Mouse (Mus musculus) R1 (cell line): Measurements from ENCODE around the gene Akap5.

Source experiments
- DNase-seq: peaks from one replicate; pipeline ENCODE4 v3.0.0-alpha.2; 2018; ENCODE audit warnings: low read depth, low spot score

Gene Akap5

DNA sequence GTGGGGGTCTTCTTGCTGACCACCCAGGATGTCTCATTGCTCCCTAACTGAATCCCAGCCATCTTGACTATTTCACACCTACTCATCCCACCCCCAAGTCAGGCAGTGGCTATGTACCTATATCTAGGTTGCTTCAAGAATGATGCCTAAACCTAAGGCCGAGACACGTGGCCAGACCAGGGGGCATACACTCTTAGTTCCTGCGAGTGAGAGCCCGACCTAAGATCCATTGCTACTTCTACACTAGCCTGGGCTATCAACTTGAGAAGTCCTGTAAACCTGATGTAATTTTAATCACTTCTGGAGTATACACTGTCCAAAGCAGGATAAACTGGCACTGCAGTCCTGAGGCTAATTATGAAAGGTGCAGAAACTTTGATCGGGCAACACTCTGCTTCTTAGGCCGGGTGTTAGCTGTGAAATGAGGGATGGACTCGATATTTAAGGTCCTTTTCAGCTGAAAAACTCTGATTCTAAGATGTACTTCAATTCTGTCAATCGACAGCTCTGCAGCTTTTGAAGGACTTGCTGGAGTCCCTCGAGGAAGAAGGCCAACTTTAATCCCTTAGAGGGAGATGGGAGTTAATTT is 43.6 kb downstream of the Akap5 start:
- no peak for DNase-seq

DNA sequence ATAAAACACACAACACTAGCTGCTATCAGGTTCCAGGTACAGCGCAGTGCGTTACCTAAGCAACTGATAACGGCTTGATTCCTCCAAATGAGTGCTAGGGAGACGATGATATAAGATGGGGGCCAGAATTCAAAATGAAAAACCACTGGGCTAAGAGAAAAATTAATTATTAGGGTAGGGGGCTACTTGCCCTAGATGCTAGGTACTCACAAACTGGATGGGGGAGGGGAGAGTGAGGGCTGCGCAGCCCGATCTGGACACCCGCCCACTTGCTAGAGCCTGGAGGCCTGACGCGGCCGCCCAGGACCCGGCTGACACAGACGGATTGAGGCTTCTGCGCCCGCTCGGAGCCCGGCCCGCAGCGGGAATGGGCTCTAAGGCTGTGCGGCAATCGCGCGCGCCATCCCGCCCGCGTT is 44.1 kb downstream of the Akap5 start:
- DNase-seq = peak; percentile 71

DNA sequence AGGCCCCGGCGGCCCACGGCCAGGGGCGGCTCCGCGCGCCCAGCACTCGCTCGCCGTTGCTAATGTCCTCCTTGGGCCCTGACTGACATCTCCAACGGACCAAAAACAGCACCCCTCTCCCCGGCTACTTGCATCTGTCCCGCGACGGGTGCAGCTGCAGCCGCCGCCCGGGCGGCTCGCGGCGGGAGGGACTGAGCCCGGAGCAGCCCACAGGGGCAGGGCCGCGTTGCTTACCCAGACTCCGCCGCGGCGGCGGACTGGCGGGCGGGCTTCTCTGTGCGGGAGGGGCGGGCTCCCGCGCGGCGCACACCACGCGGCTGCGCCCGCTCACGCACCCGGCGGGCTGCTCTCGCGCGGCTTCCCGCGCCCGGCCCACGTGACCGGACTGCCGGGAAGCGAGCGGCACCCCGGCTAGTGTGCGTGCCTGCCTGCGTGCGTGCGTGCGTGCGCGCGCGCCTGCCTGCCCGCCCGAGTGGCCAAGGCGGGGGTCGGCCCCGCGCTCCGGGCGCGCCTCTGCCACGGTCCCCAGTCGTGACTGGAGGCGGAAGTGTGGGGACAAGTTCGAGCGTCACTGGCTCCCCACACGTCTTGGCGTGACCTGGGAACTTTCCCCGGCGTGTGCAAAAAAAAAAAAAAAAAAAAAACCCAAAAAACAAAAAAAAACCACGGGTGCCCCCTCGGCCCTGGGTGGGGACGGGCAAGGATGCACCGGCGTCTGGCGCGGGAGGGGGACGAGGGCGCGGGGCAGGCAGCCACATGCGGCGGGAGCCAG is 44.7 kb downstream of the Akap5 start, which contains the start of gene Zbtb25:
Gene Zbtb25, minus strand, starts transcription at position 397 of the 772 bp plus-strand sequence.
- DNase-seq = peak; percentile 87

DNA sequence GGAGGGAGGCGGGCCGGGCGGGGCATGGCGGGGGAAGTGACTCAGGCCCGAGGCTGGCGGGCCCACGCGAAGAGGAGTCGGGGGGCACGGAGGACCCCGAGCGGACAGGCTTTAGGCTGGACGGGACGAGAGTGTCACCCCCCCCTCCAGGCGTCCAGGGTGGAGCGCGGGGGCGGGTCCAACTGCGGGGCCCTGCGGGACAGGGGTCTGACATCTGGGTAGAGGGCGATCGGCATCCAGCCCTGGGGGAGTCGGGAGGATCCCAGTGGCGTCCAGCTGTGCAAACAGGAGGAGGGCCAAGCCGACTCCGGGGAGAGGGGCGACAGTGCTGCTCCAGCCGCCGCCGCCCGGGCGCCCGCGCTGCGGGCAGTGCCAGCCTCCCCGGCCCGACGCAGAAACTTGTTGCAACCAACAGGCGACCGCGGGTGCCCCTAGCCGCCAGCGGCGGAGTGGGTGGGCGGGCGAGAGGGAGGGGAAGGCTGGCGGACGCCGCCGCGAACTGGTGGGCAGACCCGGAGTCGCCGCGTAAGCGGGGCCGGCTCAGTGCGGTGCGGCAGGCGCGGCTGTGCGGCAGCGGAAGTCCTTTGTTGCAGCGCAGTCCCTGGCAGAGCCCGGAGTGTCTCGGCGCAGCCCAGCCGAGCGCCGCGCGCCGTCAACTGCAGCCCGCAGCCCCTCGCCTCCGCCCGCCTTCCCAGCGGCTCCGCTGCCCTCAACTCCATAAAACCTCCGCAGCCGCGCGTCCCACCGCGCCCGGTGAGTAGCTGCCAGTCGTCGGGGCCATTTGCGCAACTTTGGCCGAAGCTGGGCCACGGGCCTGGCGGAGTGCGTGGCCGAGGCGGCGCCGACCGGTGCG is 45.5 kb downstream of the Akap5 start, which contains the start of gene Zbtb1:
Gene Zbtb1, plus strand, starts transcription at position 289 of the 853 bp plus-strand sequence.
- DNase-seq = peak; percentile 76

DNA sequence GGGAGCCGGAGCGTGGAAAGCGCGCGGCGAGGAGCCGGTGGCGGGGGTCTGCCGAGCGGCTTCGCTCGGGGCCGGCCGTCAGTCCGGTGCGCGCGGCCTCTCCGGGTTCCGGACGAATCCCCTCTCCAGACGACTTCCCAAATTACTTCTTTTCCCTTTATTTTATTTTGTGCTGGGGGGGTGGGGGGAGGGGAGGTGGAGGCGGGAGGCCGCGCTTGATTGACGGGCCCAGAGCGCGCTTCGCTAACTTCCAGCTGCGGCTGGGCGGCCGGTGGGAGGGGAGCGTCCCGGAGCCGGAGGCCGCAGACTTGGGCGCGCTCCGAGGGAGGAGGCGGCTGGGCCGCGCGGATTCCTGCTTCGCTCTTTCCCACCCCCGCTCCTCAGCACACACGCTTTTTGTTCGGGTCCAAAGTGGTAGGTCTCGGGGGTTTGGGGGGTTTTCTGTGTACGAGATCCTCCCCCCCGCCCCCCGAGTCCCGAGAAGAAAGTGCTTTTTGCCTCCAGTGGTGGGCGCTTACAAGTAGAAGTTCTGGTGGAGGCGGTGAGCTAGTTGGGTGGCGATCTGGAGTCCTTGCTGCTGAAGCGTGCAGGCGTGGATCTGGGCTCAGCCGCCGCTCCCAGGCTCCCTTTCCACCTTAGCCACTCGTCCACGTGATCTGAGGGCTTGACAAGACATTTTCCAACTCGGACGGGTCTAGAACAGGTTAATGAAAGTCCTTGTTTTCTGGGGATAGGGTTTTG is 46.3 kb downstream of the Akap5 start:
- peak; percentile 85 for DNase-seq

DNA sequence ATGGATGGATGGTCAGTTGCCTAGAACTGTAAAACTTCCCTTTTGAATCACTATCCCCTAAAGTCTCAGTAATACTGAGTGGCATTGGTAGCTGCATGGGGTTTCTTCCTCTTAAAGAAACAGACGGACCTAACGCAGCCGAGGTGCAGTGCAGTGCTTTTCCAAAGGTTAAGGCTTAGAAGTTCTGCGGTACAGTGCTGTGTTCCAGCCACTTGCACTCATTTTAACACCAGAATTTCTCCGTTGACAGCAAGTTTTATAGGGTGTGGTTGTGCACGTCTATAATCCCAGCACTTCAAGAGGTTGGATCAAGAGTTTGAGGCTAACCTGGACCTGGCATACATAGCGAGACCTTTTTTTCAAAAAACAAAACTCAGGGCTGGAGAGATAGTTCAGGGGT is 47.4 kb downstream of the Akap5 start:
- no peak for DNase-seq

DNA sequence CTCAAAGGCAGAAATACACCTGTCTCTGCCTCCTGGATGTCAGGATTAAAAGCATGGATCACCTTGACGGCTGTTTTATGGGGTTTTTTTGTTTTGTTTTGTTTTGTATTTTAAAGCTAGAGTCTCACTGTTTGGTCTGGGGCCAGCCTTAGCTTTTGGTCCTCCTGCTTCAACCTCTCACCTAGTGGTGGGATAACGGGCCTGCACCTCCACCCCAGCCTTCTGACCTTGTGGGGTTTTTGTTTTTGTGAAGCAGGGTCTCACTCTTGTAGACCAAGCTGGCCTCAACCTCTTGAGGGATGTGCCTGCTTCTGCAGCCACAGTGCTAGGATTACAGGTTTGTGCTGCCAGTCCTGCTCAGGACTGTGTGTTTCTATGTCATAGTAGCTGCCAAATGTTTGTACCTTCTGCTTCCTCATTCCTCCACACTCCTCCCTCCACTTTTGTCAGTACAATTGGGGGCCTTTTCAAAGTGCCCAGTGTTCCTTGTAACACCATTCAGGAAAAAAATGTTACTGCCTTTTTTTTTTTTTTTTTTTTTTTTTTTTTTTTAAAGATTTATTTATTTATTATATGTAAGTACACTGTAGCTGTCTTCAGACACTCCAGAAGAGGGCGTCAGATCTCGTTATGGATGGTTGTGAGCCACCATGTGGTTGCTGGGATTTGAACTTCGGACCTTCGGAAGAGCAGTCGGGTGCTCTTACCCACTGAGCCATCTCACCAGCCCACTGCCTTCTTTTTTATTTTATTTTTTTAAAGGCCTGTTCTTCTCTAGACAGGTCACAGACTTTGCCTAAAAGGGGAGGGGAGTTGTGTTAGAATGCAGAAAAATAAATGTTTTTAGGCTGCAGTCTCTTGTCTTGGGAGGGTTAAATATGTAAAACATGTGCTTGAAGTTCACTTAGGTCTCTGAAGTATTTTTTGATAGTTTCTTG is 48.5 kb downstream of the Akap5 start:
- DNase-seq = peak; percentile 83

DNA sequence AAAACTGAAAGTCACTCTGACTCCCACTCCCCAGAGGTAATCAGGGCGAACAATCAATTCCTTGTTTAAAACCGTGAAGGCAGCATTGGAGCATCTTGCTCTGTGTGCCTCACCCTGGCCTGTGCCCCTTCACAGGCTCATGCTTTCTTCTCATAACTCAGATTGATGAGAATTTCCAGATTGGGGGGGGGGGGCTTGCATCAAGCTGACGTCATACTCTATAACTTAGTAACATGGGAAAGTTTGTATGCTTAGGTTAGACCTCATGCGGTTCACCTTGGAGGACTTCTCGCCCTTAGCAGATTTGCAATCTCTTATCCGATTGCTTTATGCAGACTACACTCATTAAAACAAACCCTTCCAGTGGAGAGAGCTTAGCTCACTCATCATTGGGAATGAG is 49.3 kb downstream of the Akap5 start:
- DNase-seq = no peak

DNA sequence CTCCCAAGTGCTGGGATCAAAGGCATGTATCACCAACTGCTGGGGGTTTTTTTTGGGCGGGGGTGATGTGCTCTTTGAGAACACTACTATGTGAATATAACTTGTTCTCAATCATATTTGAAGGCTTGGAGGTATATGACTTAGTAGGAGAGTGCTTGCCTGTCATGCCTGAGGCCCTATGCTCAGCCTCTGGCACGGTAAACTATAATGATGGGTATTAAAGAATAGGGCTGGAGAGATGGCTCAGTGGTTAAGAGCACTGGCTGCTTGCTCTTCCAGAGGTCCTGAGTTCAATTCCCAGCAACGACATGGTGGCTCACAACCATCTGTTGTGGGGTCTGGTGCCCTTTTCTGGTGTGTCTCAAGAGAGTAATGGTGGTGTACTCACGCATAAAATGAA is 50.2 kb downstream of the Akap5 start:
- DNase-seq = no peak

DNA sequence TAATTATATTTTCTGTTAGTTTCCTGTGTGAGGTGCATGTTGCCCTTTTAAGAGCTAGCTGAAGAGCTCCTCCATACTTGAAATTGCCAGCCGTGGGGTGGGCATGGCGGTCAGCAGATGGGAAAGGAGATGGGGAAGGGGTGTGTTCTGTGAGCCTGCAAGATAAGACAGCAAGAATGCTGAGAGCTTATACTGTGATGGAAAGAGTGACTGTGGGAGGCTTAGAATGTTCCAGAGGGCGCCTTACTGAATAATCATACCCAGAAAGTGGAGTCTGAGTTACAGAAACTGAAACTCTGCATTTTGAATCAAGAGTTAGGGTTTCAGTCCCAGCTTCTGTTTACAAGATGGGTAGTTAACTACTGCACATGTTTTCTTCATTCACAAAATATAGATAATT is 50.8 kb downstream of the Akap5 start:
- DNase-seq = no peak

DNA sequence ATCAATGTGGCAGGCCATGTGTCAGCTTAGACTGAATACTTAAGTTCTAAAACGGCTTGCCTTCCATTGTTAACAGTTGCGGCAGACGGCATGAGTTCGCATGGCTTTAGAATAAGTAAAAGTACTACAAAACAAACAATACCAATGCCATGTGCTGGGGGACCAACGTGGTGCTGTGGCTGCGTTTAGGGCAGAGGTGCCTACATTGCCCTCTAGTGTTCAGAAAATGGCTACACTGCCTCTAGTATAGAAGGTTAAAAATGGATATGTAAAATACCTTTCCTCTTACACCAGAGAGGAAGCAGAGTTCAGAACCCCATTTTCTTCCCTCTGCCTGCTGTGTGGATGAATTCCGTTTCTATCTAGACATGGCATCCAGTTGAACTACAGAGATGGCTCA is 52.0 kb downstream of the Akap5 start:
- DNase-seq = peak; percentile 85

DNA sequence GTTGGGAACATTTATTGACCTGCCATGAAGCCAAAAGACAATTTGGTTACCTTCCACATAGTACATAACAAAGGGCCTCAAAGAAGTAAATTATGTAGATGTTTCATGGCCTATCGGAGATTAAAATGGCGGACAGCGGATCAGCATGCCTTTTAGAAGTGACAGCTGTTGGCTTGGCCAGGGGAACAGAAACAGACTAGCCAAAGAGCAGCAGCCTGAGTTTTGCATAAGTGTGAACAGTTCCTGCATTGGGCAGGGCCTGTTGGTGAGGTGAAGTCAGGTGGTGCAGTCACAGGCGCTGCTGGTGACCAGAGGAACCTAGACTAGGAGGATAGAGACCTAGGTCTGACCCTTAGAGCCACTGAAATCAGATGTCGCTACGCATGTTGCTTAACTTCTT is 52.4 kb downstream of the Akap5 start:
- DNase-seq = peak; percentile 63

DNA sequence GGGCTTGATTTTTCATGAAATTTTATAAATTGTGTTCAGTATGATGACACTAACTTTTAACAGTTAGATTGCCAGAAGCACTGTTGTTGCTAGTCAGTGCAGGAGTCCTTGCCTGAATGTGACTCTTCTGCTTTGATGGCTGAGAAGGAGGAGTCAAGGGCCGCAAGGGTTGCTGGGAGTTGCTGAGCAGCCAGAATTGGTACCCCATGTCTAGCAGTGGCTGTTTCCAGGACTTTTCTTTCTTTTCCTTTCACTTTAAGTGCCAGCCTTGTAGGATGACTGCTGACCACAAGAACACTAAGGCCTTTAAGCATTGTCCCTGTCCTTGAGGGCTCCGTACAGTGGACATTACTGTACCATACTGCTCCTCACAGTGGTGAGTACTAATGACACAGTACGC is 53.0 kb downstream of the Akap5 start:
- DNase-seq = peak; percentile 63

DNA sequence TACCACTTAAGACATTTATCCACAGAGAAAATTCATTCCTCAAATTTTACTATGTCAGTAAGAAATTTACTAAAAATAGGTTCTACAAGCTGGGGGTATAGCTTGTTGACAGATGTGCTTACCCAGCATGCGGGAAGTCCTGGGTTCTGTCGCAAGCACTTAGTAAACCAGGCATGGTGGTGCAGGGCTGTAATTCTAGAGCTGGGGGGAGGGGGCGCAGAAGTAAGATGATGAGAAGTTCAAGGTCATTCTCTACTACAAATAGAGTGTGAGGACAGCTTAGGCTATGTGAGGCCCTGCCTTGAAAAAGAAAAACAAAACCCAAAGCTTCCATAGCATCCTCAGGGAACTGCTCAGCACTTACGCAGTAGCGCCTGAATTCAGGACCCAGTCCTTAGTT is 53.9 kb downstream of the Akap5 start:
- DNase-seq = peak; percentile 33

DNA sequence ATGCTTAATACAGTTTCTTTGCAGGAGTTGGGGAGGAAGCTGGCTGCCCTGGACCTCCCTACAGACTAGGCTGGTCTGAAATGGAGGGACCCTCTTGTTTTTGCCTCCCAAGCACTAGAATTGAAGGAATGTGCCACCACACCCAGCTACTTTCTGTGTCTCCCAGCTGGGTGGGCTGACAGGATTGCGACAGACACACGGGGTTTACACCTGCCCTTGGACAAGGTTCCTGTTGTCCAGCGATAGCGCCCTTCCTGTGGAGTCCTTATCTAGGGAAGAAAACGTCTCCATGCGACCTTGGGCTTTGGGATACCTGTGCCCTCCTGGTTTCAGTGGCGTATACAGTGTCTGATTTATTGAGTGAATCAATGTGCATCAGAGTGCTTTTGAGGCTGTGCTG is 55.5 kb downstream of the Akap5 start:
- no peak for DNase-seq
